ENCODE assay signal across 11 mouse cellular contexts in the genomic region with DNA sequence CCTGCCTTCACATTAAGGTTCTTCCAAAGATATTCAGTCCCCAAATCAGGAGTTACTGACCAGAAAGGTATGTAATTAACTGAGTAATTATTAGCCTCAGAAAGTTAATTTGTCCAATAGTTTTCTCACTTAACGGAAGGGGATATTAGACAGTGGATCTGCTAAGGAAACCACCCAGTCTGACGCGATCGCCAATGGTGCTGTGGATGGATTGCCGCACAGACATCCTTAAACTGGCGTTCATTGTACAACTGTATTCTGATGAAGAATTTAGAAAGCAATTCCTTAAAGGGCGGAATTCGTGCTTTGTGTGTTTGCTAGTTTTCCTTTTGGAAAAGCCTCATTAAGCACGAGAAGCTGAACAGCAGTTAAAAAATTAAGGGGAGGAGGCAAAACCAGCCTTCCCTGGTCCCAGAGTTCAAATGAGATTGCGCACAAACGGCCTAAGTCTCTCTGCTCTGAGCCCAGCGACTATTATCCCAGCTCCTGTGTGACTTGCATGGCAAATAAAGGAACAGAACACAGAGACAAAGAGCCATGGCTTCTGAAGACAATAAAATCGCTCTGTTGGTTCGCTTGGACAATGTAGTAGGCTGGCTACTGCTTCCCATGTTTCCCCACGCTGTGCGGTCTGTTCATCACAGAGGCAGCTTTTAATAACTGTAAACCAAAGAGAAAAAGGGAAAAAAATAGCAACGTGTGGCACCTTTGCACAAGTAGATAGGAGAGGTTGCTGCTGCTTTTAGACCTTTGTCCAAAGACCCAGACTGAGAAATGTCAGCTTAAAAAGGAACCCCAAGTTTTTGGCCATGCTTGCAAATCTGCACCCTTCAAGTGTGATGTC.
A peak's percentile ranks its signal among the peaks of the same experiment; 100 is the strongest.
DNase-seq lines count a peak whose midpoint lies in the region; ATAC-seq and TF ChIP-seq lines count a peak whose summit lies in the region.
"Had no signal": no experiment of that assay in that cellular context is flagged by ENCODE, and none has a peak within 500 bp of the region (broad histone marks: within the 10 kb centered on the region; RNA-seq: fewer than 3 reads in every experiment).

No protein-coding gene starts in this region.

- peaks cover 13% of the 10 kb centered on the region for H3K4me1 ChIP-seq in forebrain, embryonic 10.5 days
- peaks cover 9% of the 10 kb centered on the region for H3K4me1 ChIP-seq in hindbrain, embryonic 16.5 days (ENCODE audit: control insufficient read depth, insufficient read depth, low read depth, low read length)
- H3K4me1 ChIP-seq in midbrain, postnatal 0 days (ENCODE audit: insufficient read depth, low read length) = no peaks in the 10 kb centered on the region
- H3K4me1 ChIP-seq in thymus, adult 2 months (replicated peaks; ENCODE audit: control insufficient read depth, insufficient read depth, low read length) = no peaks in the 10 kb centered on the region

- H3K9me3 ChIP-seq in forebrain, embryonic 10.5 days = no peaks in the 10 kb centered on the region
- H3K9me3 ChIP-seq in hindbrain, embryonic 16.5 days (ENCODE audit: control insufficient read depth, low read length) = no peaks in the 10 kb centered on the region
- no peaks in the 10 kb centered on the region for H3K9me3 ChIP-seq in midbrain, postnatal 0 days (ENCODE audit: low read length)
- H3K9me3 ChIP-seq: liver, embryonic 13.5 days had no signal

- intact Hi-C loops in left cerebral cortex, postnatal 14 days (cut with DNase I) = no loop called here
- intact Hi-C loops in left cerebral cortex, postnatal 10 days (cut with DNase I) = no loop called here

- no peak for TF ChIP-seq POLR2A in thymus, adult 2 months (IDR thresholded peaks at IDR 0.05; ENCODE audit: control insufficient read depth, extremely low read depth, insufficient read depth, low read length, poor library complexity)

- H3K4me3 ChIP-seq in forebrain, embryonic 10.5 days = no peak overlapping the region
- H3K4me3 ChIP-seq in hindbrain, embryonic 16.5 days (ENCODE audit: low read length) = no peak overlapping the region
- no peak overlapping the region for H3K4me3 ChIP-seq in midbrain, postnatal 0 days (ENCODE audit: low read depth, low read length)
- H3K4me3 ChIP-seq in thymus, adult 2 months (ENCODE audit: control insufficient read depth, insufficient read depth, low read length) = no peak overlapping the region
- H3K4me3 ChIP-seq: erythroblast, embryonic 14.5 days; liver, embryonic 13.5 days had no signal

- H3K27me3 ChIP-seq in forebrain, embryonic 10.5 days (ENCODE audit: poor library complexity, severe bottlenecking) = peaks cover 22% of the 10 kb centered on the region; the same call in 1 of the 2 replicates
- H3K27me3 ChIP-seq in hindbrain, embryonic 16.5 days (replicated peaks; ENCODE audit: control insufficient read depth, insufficient read depth, low read length) = no peaks in the 10 kb centered on the region
- no peaks in the 10 kb centered on the region for H3K27me3 ChIP-seq in midbrain, postnatal 0 days (ENCODE audit: insufficient read depth, low read length)
- H3K27me3 ChIP-seq in thymus, adult 2 months (ENCODE audit: control insufficient read depth, insufficient read depth, low read length) = no peaks in the 10 kb centered on the region
- H3K27me3 ChIP-seq: liver, embryonic 13.5 days had no signal

- TF ChIP-seq CTCF in midbrain, postnatal 0 days (IDR thresholded peaks at IDR 0.05) = no peak
- TF ChIP-seq CTCF in thymus, adult 2 months (IDR thresholded peaks at IDR 0.05; ENCODE audit: borderline replicate concordance, control insufficient read depth, extremely low read depth, insufficient read depth, low read length, poor library complexity) = no peak

- no peak overlapping the region for H3K9ac ChIP-seq in hindbrain, embryonic 16.5 days (ENCODE audit: low read depth, low read length)
- no peak overlapping the region for H3K9ac ChIP-seq in midbrain, postnatal 0 days (replicated peaks; ENCODE audit: low read length, poor library complexity, severe bottlenecking)
- H3K9ac ChIP-seq: liver, embryonic 13.5 days had no signal

- H3K27ac ChIP-seq in forebrain, embryonic 10.5 days = peak overlapping the region; percentile 54
- peak overlapping the region; percentile 59 for H3K27ac ChIP-seq in hindbrain, embryonic 16.5 days (ENCODE audit: low read depth, low read length)
- H3K27ac ChIP-seq in midbrain, postnatal 0 days (ENCODE audit: low read depth, low read length) = peak overlapping the region; percentile 64
- no peak overlapping the region for H3K27ac ChIP-seq in thymus, adult 2 months (ENCODE audit: control insufficient read depth, insufficient read depth, low read length)
- H3K27ac ChIP-seq: liver, embryonic 13.5 days had no signal

- 72% methylated on average over 17 of the region's 17 CpGs for WGBS in forebrain, embryonic 10.5 days
- 30% methylated on average over 17 of the region's 17 CpGs for WGBS in hindbrain, embryonic 16.5 days
- WGBS in midbrain, postnatal 0 days = 39% methylated on average over 17 of the region's 17 CpGs
- WGBS in thymus, adult 2 months = 95% methylated on average over 17 of the region's 17 CpGs

- DNase-seq in left cerebral cortex, postnatal 14 days (ENCODE audit: low spot score in 2 of 2) = peak; percentile 9 to 26
- no peak for DNase-seq in left cerebral cortex, postnatal 10 days (ENCODE audit: extremely low spot score in 1 of 2, low spot score in 2 of 2)
- DNase-seq in forebrain, embryonic 10.5 days (ENCODE audit: extremely low spot score, low spot score) = no peak
- DNase-seq in midbrain, postnatal 0 days (ENCODE audit: low spot score) = peak; percentile 76
- DNase-seq in kidney, postnatal 36 days = no peak
- no peak for DNase-seq in spleen, postnatal 10 days (ENCODE audit: low spot score in 2 of 2)
- no peak for DNase-seq in thymus, adult 2 months
- DNase-seq: kidney, postnatal 4 days; liver, embryonic 13.5 days had no signal

- peak; percentile 91 for ATAC-seq in hindbrain, embryonic 16.5 days
- ATAC-seq in midbrain, postnatal 0 days (ENCODE audit: low FRiP score) = peak; percentile 76

- H3K36me3 ChIP-seq in forebrain, embryonic 10.5 days (replicated peaks) = no peaks in the 10 kb centered on the region
- H3K36me3 ChIP-seq in hindbrain, embryonic 16.5 days (ENCODE audit: control insufficient read depth, insufficient read depth, low read length) = no peaks in the 10 kb centered on the region
- no peaks in the 10 kb centered on the region for H3K36me3 ChIP-seq in midbrain, postnatal 0 days (ENCODE audit: insufficient read depth, low read length)
- H3K36me3 ChIP-seq in thymus, adult 2 months (ENCODE audit: control insufficient read depth, insufficient read depth, low read length) = no peaks in the 10 kb centered on the region
- H3K36me3 ChIP-seq: liver, embryonic 13.5 days had no signal

- H3K4me2 ChIP-seq in hindbrain, embryonic 16.5 days (ENCODE audit: low read length) = peak overlapping the region; percentile 16
- H3K4me2 ChIP-seq in midbrain, postnatal 0 days (ENCODE audit: low read depth, low read length, poor library complexity, severe bottlenecking) = no peak overlapping the region
- H3K4me2 ChIP-seq: liver, embryonic 13.5 days had no signal

Comparison
In these comparisons a context has a peak if more than half of its experiments do, and no peak if none do; other contexts are left out.
1. DNase-seq: peak in left cerebral cortex, postnatal 14 days (2 of 2) and midbrain, postnatal 0 days (single experiment); none in left cerebral cortex, postnatal 10 days (0 of 2), forebrain, embryonic 10.5 days (single experiment), kidney, postnatal 36 days (0 of 2), spleen, postnatal 10 days (0 of 2) and thymus, adult 2 months (single experiment).